Mouse (Mus musculus) kidney, postnatal 4 days (tissue): ENCODE data around the gene Draxin.
"Not testable (repeated sequence)": the region's sequence is repeated elsewhere in the genome, so short reads cannot be mapped to it uniquely, and the experiment has no call there.

Source experiments
- DNase-seq, 2 experiments: peaks; one replicate each; pipeline ENCODE4 v3.0.0; 2021; ENCODE audit warnings: mixed read lengths in 2 of 2

The Draxin gene

GRCm38 (mm10) chr4:148151267-148152168 lies 21.0 kb upstream of the Draxin start, which contains the start of gene Fbxo6:
Fbxo6 (minus strand) TSS chr4:148152140.
- DNase-seq, result peak; percentile 88 to 94

DNA sequence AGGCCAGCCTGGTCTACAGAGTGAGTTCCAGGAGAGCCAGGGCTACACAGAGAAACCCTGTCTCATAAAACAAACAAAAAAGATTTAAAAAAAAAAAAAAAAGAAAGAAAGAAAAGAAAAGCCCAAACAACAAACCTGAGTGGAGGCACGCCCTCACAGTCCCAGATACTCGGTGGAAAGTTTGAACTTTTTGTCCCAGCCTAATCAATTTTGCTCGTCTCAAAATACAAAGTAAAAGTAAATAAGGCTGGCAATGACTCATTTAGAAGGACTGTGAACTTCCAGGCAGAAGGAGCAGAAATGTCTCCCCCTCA lies 20.4 kb upstream of the Draxin start:
- no peak for DNase-seq

DNA sequence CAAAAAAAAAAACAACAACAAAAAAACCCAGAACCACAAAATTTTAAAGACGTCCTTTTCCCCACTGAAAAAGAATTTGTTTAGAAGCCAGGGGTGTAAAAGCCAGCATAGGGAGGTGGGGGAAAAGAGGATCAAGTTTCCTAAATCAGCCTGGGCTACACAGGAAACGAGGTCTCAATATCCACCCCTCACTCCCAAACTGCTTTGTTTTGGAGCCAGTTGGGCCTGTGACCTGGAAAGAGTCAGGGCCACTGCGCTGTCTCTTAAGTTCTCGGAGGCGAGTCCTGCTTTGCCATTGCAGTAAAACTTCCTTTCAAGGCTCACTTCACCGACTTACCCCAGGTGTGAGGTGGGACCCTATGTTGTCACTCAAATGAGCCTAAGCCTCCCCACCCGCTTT lies 19.7 kb upstream of the Draxin start:
- no peak for DNase-seq

DNA sequence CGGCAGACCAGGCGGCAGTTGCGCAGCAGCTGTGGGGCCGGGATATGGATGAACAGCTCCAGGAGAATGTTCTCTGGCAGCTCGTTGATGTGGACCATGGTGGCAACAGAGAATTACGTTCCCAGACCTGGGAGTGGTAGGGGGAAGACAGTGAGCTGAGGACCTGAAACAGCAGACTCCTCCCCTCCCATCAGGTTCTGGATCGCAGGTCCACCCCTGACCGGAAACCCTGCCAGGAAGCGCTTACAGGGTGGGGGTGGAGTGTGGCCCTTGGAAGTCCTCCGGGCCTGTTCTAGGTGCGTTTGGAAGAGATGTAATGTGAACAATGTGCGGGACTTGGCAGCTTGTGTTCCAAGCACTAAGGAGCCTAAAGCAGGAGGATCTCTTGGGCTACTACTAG lies 19.0 kb upstream of the Draxin start:
- DNase-seq, result peak in 1 of 2 experiments; percentile 54

GRCm38 (mm10) chr4:148147714-148148113 lies 17.2 kb upstream of the Draxin start:
- DNase-seq, result no peak

DNA sequence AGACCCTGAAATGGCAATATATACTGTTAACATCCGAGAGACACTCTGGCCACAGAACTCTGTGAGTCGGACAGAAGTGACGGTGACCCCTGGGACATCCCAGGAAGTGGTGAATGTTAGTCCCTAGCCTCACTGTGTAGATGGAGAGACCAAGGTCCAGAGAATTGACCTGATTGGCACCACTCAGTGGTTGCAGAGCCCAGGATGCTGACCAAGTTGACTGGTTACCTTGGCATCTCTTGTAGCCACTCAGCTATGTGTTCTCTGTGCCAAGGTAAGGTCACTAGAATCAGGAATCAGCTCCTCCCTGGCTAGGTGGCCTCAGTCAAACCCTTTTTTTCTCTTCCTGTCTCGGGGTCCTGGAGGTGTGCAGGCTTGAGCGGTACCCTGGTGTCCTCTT lies 13.2 kb upstream of the Draxin start:
- no peak for DNase-seq

GRCm38 (mm10) chr4:148140098-148141011 lies 9.9 kb upstream of the Draxin start:
- DNase-seq, result peak; percentile 93 to 95

GRCm38 (mm10) chr4:148139767-148140097 lies 9.2 kb upstream of the Draxin start:
- no peak for DNase-seq

DNA sequence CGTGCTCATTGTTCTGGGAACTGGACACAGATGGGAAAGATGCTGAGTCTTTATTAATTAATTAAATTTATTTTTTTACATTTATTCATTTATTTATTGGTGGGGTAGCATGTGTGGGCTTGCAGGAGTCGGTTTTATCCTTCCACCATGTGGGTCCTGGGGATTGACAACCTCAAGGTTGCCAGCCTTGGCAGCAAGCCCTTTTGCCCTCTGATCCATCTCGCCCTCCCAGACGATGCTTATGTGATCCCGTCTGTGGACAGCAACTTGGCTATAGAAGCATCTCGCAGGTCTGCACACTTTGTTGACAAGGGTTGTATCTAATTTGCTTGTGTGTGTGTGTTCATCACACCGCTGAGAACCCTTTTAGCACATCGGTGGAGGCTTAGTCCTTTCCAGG lies 7.0 kb upstream of the Draxin start:
- DNase-seq, result no peak

DNA sequence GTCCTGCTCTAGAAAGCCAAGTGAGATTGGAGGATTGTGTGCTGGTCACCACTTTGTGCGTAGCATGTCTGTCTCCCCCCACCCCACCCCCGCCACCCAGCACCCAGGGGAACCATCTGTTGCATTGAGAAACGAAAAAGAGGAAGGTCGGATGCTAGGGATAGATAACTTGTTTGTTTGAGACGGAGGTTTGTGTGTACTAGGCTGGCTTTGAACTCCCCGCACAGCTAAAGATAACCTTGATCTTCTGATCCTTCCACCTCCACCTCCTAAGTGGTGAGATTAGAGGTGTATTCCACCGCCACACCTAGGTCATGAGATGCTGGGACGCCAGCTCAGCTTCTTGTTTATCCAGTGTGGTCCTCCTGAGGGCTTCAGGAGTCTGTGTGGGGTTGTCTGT lies 4.5 kb upstream of the Draxin start:
- no peak for DNase-seq

- DNase-seq, result peak; percentile 53 to 62
Observed at GRCm38 (mm10) chr4:148131497-148132081, 1.1 kb upstream of the Draxin start.

DNA sequence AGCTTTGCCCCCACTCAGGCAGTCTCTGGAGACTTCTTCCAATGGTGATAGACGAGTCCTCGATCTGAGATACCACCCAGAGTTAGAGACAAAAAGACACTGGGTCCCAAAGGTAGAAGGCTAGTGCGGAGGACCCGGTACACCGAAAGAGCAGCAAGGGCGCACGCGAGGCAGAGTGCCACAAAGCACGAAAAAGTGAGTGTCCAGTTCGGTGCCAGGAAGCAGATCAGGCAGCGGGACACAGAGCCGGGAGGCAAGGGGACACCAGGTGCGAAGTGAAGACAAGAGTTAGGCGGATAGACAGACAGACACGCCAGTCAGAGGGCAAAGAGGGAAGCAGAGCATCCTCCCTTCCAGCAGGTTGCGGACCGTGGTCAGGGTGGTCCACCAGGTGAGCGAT lies 365 bp downstream of the Draxin start, which contains the start of gene Mad2l2:
Mad2l2 (plus strand) TSS at position 252 of the 400 bp plus-strand sequence.
- peak in 1 of 2 experiments; percentile 16 for DNase-seq

GRCm38 (mm10) chr4:148128672-148129071 lies 1.8 kb downstream of the Draxin start:
- DNase-seq, result no peak

GRCm38 (mm10) chr4:148128241-148128640 lies 2.3 kb downstream of the Draxin start:
- no peak for DNase-seq

- DNase-seq, result no peak
Observed at GRCm38 (mm10) chr4:148122694-148123066, 7.8 kb downstream of the Draxin start.

DNA sequence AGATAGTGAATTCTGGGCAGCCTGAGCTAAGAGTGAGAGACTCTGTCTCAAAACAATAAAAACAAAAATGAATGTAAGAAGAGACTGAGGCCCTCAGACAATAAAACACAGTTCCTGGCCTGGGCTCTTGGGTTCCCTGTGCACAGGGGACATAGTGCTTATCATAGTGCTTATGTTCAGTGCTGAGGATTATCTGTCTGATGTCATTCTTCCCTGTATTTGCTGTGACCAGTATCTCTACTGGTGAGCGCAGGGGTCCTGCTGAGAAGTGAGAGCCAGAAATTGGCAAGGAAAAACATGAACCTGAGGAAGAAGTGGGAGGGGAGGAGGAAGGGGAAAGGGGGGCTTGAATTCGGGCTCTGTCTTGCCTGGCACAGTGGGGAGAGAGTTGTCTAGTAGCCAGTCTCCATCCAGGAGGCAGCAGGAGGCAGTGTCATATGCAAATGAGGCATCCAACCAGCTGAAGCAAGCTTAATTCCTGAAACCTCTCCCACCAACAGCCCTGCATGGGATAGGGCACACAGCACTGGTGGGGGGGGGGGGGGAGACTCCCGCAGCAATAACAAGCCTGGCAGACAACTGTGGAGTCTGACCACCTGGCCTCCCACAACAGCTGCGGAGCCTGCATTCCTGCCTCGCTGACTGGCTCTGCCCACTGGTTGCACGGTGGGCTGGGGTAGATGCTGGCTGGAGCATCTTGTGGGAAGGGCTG lies 8.4 kb downstream of the Draxin start:
- peak; percentile 27 to 56 for DNase-seq

DNA sequence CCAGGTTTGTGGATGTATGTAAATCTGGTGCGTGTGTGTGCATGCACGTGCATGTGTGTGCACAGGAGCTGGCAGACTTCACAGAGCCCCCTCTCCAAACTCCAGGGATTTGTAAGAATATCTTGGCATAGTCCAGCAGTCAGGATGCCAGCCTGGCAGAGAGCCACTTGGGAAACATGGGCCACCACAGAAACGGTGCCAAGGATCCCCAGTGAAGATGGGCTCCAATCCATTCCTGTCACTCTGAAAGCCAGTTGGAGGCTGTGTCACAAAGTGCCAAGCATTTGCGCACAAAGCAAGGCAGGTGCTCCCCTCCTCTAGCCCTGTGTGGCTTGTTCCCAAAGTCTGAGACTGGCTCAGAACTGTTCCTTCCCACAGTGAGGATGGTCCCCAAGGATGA lies 9.1 kb downstream of the Draxin start:
- no peak for DNase-seq

GRCm38 (mm10) chr4:148120555-148120954 lies 9.9 kb downstream of the Draxin start:
- DNase-seq, result no peak

- DNase-seq, result not testable (repeated sequence)
Observed at GRCm38 (mm10) chr4:148119578-148119977, 10.9 kb downstream of the Draxin start.

DNA sequence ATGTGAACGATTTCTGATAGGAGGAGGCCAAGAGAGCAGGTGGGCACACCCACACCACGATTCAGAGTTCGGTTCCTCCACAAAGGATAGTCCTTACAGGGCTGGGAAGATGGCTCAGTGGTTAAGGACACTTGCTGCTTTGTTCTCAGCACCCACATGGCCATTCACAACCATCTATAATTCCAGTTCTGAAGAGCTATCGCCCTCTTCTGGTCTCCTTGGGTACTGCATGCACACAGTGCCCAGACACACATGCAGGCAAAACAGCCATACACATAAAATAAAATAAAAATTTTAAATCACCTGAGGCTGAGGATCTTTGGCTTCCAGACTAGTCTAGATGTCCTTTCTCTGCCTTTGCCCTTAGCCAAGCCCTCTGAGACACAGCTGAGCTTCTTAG lies 13.1 kb downstream of the Draxin start:
- DNase-seq, result no peak

GRCm38 (mm10) chr4:148116657-148117056 lies 13.8 kb downstream of the Draxin start:
- DNase-seq, result peak in 1 of 2 experiments; percentile 28

DNA sequence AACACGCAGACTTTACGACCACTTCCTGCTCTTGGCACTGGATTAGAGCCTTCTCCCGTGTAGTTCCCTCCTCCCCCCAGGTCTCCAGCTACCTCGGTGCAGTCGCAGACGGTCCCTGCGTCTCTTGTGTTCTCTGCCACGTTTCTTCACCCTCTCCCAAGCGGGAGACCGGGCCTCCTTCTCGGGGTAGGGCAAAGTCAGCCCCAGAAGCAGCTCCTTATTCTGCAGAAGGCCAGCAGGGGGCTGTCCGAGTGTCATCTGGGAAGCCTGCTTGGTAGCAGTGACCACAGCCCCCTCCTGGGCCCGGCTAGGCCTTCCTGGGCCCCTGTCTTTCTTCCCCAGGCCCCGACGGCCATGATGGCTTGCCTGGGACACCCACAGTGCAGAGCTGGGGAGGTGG lies 15.0 kb downstream of the Draxin start:
- DNase-seq, result peak; percentile 72 to 80
